Mouse (Mus musculus) midbrain, postnatal 0 days (tissue): ENCODE data around the gene Pla2g5. TPM values are rescaled to one million over a fixed set of nuclear protein-coding genes. Genes with fewer than 3 reads are reported as not detected.

ENCODE experiments used
- ATAC-seq: fragments of 200-750 bp; cut with Nextera tagmentation; 2 replicates; pipeline ENCODE4 v1.8.0; 2017; ENCODE audit warnings: moderate number of reproducible peaks, mild to moderate bottlenecking, moderate TSS enrichment, moderate library complexity; ENCODE audit not compliant: low FRiP score
- DNase-seq: peaks from one replicate; pipeline ENCODE4 v3.0.0-alpha.2; 2015; ENCODE audit warnings: low spot score
- H3K27ac ChIP-seq: fragments of 300-500 bp; sonication (generic); 2 replicates; pipeline ENCODE4 v1.5.1; 2014; ENCODE audit warnings: low read depth, mild to moderate bottlenecking, low read length, mixed read lengths
- H3K27me3 ChIP-seq: fragments of 300-500 bp; sonication (generic); 2 replicates; pipeline ENCODE4 v1.6.1; 2014; ENCODE audit warnings: low read length, control low read depth, mixed read lengths; ENCODE audit not compliant: insufficient read depth
- H3K36me3 ChIP-seq: fragments of 300-500 bp; sonication (generic); 2 replicates; pipeline ENCODE4 v1.6.1; 2014; ENCODE audit warnings: low read length, control low read depth, mixed read lengths; ENCODE audit not compliant: insufficient read depth
- H3K4me1 ChIP-seq: fragments of 300-500 bp; sonication (generic); 2 replicates; pipeline ENCODE4 v1.6.1; 2014; ENCODE audit warnings: mild to moderate bottlenecking, control low read depth, antibody characterized with exemption, low read length, mixed read lengths; ENCODE audit not compliant: insufficient read depth
- H3K4me2 ChIP-seq: fragments of 300-500 bp; sonication (generic); 2 replicates; pipeline ENCODE4 v1.6.1; 2014; ENCODE audit warnings: low read depth, mild to moderate bottlenecking, low read length, mixed read lengths; ENCODE audit not compliant: poor library complexity, severe bottlenecking
- H3K4me3 ChIP-seq: fragments of 300-500 bp; sonication (generic); 2 replicates; pipeline ENCODE4 v1.5.1; 2014; ENCODE audit warnings: low read depth, mild to moderate bottlenecking, low read length, moderate library complexity
- H3K9ac ChIP-seq: fragments of 300-500 bp; sonication (generic); replicated peaks from 2 replicates; pipeline ENCODE4 v1.6.1; 2014; ENCODE audit warnings: mild to moderate bottlenecking, low read length, moderate library complexity, mixed read lengths; ENCODE audit not compliant: poor library complexity, severe bottlenecking
- H3K9me3 ChIP-seq: fragments of 300-500 bp; sonication (generic); 2 replicates; pipeline ENCODE4 v1.6.1; 2016; ENCODE audit warnings: low read length, control low read depth
- CTCF ChIP-seq: IDR thresholded peaks from 2 replicates; pipeline ENCODE4 v1.5.1; 2016; ENCODE audit warnings: antibody characterized with exemption, mild to moderate bottlenecking
- WGBS: fragments of 180-500 bp; shearing (Covaris S2); extraction: QIAGEN DNeasy Blood & Tissue Kit; methylation state at CpG from one replicate; pipeline ENCODE4 v1.1.7; 2014; 5-methylcytosine and 5-hydroxymethylcytosine counted together
- polyA plus RNA-seq: library from polyadenylated mRNA; unstranded; fragments of >200 nt; fragmentation: Nextera tagmentation; extraction: Ambion mirVana; gene quantifications from 2 replicates; pipeline ENCODE4 v1.2.1, GENCODE M21; 2015
- total RNA-seq: library from RNA; depleted of rRNA; stranded (reverse); fragments of >200 nt; gene quantifications from 2 replicates; pipeline ENCODE4 v1.2.3, GENCODE M21; 2014

The Pla2g5 gene
- total and polyA plus RNA-seq, 2 experiments from 2014 or later, result 0.64 to 2.5 TPM

DNA sequence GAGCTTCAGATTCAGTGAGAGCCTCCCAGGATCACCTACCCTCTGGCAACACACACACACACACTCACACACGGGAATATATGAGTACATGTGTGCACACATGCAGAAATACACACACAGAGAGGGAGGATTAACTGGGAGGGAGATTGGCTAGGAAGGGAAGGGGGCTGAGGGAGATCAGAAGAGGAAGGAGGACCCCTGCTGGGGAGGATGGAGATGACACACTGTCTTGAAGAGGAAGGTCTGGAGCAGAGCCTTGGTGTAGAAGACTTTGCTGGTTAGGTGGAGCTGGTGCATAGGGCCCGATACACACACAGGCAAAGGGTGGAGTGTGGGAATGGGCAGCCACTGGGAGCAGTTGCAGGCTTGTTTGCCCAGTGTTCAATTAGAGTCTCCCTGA lies 70.0 kb downstream of the Pla2g5 start:
- Histone ChIP-seq H3K9me3 (no peaks in the 10 kb centered on the region), H3K4me3 (no peak overlapping the region), H3K27ac (no peak overlapping the region), H3K36me3 (no peaks in the 10 kb centered on the region), H3K9ac (no peak overlapping the region), H3K27me3 (no peaks in the 10 kb centered on the region), H3K4me1 (no peaks in the 10 kb centered on the region), H3K4me2 (no peak overlapping the region)
- no peak for ATAC-seq
- DNase-seq, result peak; percentile 58
- 43% methylated on average over 2 of the region's 2 CpGs for WGBS
- peak; percentile 70 for TF ChIP-seq CTCF

DNA sequence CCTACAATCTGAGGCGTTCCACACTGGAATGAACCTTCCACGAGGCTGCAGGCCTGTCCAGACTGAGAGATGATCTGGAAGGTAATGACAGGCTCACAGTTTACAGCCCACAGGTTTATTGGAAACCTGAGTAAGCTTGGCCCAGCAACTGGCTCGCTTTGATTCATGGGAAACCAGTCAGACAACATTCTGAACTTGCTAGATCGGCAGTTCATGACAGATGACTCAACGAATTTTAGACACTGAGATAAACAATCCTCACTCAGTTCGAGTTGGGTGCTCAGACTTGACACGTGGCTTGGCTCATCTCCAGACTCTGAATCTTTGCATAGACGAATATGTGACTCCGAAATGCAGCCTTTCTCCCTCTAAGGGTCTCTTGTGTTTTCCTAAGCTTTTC lies 70.7 kb downstream of the Pla2g5 start:
- no peaks in the 10 kb centered on the region for H3K9me3 ChIP-seq
- DNase-seq, result no peak
- no peak overlapping the region for H3K9ac ChIP-seq
- no peaks in the 10 kb centered on the region for H3K36me3 ChIP-seq
- H3K4me3 ChIP-seq, result no peak overlapping the region
- H3K27ac ChIP-seq, result no peak overlapping the region
- H3K4me2 ChIP-seq, result no peak overlapping the region
- TF ChIP-seq CTCF, result no peak
- H3K27me3 ChIP-seq, result no peaks in the 10 kb centered on the region
- H3K4me1 ChIP-seq, result no peaks in the 10 kb centered on the region
- 63% methylated on average over 9 of the region's 9 CpGs for WGBS
- ATAC-seq, result no peak

DNA sequence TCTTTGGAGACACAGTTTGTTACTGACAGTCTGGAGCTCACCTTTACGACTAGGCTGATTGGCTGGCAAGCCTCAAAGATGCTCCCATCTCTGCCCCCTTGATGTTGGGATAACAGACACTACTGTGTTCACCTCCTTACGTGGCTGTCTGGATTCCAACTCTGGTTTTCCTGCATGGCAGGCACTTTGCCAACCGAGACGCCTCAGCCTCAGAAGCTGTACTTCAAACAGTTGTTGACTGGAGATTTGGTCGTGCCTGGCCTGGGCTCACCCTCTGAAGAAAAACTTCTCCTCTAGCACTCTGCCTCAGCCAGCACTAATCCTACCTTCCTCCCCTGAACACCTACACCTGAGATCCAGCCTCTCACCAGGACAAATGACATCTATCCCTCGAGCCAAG lies 71.8 kb downstream of the Pla2g5 start:
- Histone ChIP-seq H3K27ac (no peak overlapping the region), H3K4me1 (no peaks in the 10 kb centered on the region), H3K9me3 (no peaks in the 10 kb centered on the region), H3K27me3 (no peaks in the 10 kb centered on the region), H3K36me3 (no peaks in the 10 kb centered on the region), H3K4me2 (no peak overlapping the region), H3K4me3 (no peak overlapping the region), H3K9ac (no peak overlapping the region)
- no peak for TF ChIP-seq CTCF
- DNase-seq, result no peak
- WGBS, result 65% methylated on average over 6 of the region's 6 CpGs
- no peak for ATAC-seq

DNA sequence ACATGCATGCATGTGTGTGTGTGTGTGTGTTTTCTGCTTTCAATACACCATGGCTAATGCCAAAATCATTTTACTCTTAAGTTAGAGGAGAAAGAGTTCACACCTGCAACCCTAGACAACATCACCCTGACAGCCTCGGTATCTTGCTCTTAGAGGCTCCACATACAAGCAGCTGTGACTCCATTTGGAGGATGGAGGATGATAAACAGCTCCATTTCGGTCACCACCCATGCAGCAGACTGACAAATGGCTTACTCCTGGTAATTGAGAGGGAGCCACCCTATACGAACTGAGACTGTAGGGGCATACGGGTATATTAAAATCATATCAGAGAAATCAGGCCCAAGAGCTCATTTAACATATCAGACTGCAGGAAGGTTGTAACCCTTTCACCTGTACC lies 74.9 kb downstream of the Pla2g5 start:
- H3K27ac ChIP-seq, result no peak overlapping the region
- WGBS, result 82% methylated on average over 4 of the region's 4 CpGs

DNA sequence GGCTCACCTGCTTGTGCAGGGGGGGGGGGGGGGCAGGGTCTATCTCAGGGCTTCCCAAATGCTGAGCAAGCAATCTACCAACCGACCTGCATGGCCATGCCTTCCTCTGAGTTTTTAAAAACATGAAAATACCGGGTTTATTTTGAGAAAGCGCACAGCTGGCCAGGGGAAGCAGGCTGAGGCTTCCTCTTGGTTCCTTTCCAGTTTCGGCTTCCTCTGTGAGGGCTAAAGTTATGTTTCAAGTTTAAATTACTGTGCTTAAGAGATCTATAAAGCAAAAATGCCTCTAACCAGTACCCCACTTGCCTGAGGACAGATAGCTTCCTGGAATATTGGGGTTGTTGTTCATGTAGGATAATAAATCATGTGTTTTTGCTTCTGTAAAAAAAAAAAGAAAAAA lies 77.1 kb downstream of the Pla2g5 start:
- DNase-seq (no peak), ATAC-seq (no peak)
- Histone ChIP-seq H3K27me3 (no peaks in the 10 kb centered on the region), H3K9me3 (no peaks in the 10 kb centered on the region), H3K9ac (no peak overlapping the region), H3K4me3 (no peak overlapping the region), H3K4me2 (no peak overlapping the region), H3K36me3 (no peaks in the 10 kb centered on the region), H3K27ac (no peak overlapping the region), H3K4me1 (no peaks in the 10 kb centered on the region)
- no peak for TF ChIP-seq CTCF
- WGBS, result 70% methylated on average over 4 of the region's 4 CpGs

More for the DNA sequence above, 74.9 kb downstream of the Pla2g5 start:
- Histone ChIP-seq H3K4me3 (no peak overlapping the region), H3K36me3 (no peaks in the 10 kb centered on the region), H3K4me1 (no peaks in the 10 kb centered on the region), H3K27me3 (no peaks in the 10 kb centered on the region), H3K9me3 (no peaks in the 10 kb centered on the region), H3K4me2 (no peak overlapping the region), H3K9ac (no peak overlapping the region)
- TF ChIP-seq CTCF, result no peak
- no peak for DNase-seq
- ATAC-seq, result no peak

DNA sequence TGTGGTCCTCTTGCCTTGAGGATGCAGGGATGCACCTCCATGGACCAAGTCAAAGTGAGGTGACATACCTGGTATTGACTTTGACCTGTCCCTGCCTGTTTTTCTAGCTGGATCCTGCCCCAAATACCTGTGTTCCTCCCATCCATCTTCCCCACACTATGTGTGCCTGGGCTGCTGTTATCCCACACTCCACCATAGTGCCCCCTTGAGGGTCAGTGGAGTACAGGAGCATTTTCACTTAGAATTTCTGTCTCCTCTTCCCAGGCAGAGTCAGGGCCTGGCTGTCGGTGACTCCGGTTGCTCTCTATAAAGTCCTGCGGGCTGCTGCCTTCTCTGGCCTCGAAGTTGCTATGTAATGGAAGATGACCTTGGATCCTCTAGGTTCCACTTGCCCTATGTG lies 77.6 kb downstream of the Pla2g5 start:
- H3K9me3 ChIP-seq, result no peaks in the 10 kb centered on the region
- 55% methylated on average over 4 of the region's 4 CpGs for WGBS
- no peak for ATAC-seq

DNA sequence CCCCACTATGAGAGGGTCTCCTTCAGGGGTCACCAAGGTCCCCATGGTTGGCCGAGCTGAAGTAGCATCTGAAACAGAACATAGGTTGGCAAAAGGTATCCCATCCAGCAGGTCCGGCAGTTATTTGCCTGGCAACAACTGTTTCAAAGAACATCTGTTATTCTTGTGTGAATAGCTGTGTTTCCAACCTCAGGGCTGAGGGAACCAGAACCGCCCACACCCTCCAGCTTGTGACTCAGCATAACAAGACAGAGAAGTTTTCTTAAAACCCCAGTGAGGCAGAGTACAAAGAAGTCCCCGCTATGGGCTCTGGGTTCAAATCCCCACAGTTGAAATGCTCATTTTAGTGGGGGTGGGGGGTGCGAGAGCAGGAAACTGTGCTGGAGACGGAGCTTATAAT lies 81.2 kb downstream of the Pla2g5 start:
- DNase-seq (no peak), ATAC-seq (no peak)
- Histone ChIP-seq H3K4me2 (no peak overlapping the region), H3K9me3 (no peaks in the 10 kb centered on the region), H3K36me3 (no peaks in the 10 kb centered on the region), H3K9ac (no peak overlapping the region), H3K4me1 (no peaks in the 10 kb centered on the region), H3K4me3 (no peak overlapping the region), H3K27me3 (no peaks in the 10 kb centered on the region), H3K27ac (no peak overlapping the region)
- TF ChIP-seq CTCF, result no peak
- 85% methylated on average over 6 of the region's 6 CpGs for WGBS

More for the DNA sequence above, 77.6 kb downstream of the Pla2g5 start:
- TF ChIP-seq CTCF, result peak; percentile 31
- Histone ChIP-seq H3K4me3 (no peak overlapping the region), H3K27ac (no peak overlapping the region), H3K36me3 (no peaks in the 10 kb centered on the region), H3K27me3 (no peaks in the 10 kb centered on the region), H3K4me1 (no peaks in the 10 kb centered on the region), H3K4me2 (no peak overlapping the region), H3K9ac (no peak overlapping the region)
- DNase-seq, result no peak
